8 mouse cellular contexts compared by ENCODE assay signal in genomic region chr9:14574760-14575399, GRCm38 (mm10).
A peak's percentile ranks its signal among the peaks of the same experiment; 100 is the strongest.
DNase-seq lines count a peak whose midpoint lies in the region; ATAC-seq lines count a peak whose summit lies in the region.

No protein-coding gene starts in this region.

- H3K4me3 ChIP-seq in heart, embryonic 14.5 days (ENCODE audit: control insufficient read depth in 1 of 2, insufficient read depth in 1 of 2, low read depth in 1 of 2, low read length in 2 of 2), result no peak overlapping the region
- H3K4me3 ChIP-seq in lung, embryonic 15.5 days, result no peak overlapping the region

- no peaks in the 10 kb centered on the region for H3K9me3 ChIP-seq in heart, embryonic 14.5 days (ENCODE audit: control insufficient read depth, low read length)
- H3K9me3 ChIP-seq in lung, embryonic 15.5 days, result no peaks in the 10 kb centered on the region

- peaks cover 42% of the 10 kb centered on the region for H3K36me3 ChIP-seq in heart, embryonic 14.5 days (ENCODE audit: control insufficient read depth, insufficient read depth, low read length)
- peaks cover 21% of the 10 kb centered on the region for H3K36me3 ChIP-seq in lung, embryonic 15.5 days

- ATAC-seq in heart, embryonic 14.5 days (ENCODE audit: insufficient number of reproducible peaks, insufficient read depth, low FRiP score, low read depth), result 0 out of 2 replicates have a peak, but pooled peaks have one; percentile 18
- peak; percentile 49; the same call in 1 of the 2 replicates for ATAC-seq in lung, embryonic 15.5 days (ENCODE audit: borderline replicate concordance, extremely low read depth, low FRiP score, low TSS enrichment)

- peak overlapping the region; percentile 12 to 28; a peak in 1 of 4 replicates for H3K27ac ChIP-seq in heart, embryonic 14.5 days (replicated peaks in 1 of 2; ENCODE audit: control insufficient read depth in 1 of 2, insufficient read depth in 1 of 2, low read depth in 2 of 2, low read length in 2 of 2)
- 0 out of 2 replicates have a peak overlapping the region, but pooled peaks have one; percentile 30 for H3K27ac ChIP-seq in lung, embryonic 15.5 days

- H3K27me3 ChIP-seq in heart, embryonic 14.5 days (ENCODE audit: control insufficient read depth, insufficient read depth, low read length), result no peaks in the 10 kb centered on the region
- H3K27me3 ChIP-seq in lung, embryonic 15.5 days, result no peaks in the 10 kb centered on the region

- peak; percentile 8 for DNase-seq in cerebellum, adult 11 months
- DNase-seq in cerebellum, postnatal 4 days (ENCODE audit: low spot score in 2 of 2), result no peak
- DNase-seq in MN1 (ENCODE audit: low spot score), result peak; percentile 7
- DNase-seq in right cerebral cortex, adult 18-20 months, result no peak
- DNase-seq in natural killer cell, adult 2 months (ENCODE audit: low spot score in 2 of 2), result no peak
- DNase-seq in left cerebral cortex, postnatal 25 days (ENCODE audit: low spot score in 2 of 2), result no peak

- no peak overlapping the region for H3K4me2 ChIP-seq in heart, embryonic 14.5 days (ENCODE audit: low read length)
- H3K4me2 ChIP-seq in lung, embryonic 15.5 days, result no peak overlapping the region

- H3K4me1 ChIP-seq in heart, embryonic 14.5 days (ENCODE audit: control insufficient read depth in 2 of 2, insufficient read depth in 2 of 2, low read length in 2 of 2), result peaks cover 10 to 28% of the 10 kb centered on the region in 2 experiments
- H3K4me1 ChIP-seq in lung, embryonic 15.5 days, result 0 out of 2 replicates have a peak, but pooled peaks cover 3% of the 10 kb centered on the region

- intact Hi-C loops in left cerebral cortex, postnatal 25 days (cut with DNase I), result no loop called here

- no peak overlapping the region for H3K9ac ChIP-seq in heart, embryonic 14.5 days (ENCODE audit: low read length)
- no peak overlapping the region for H3K9ac ChIP-seq in lung, embryonic 15.5 days

- WGBS in heart, embryonic 14.5 days, result 62% methylated on average over 12 of the region's 12 CpGs
- WGBS in lung, embryonic 15.5 days, result 57% methylated on average over 12 of the region's 12 CpGs

Comparison
In these comparisons a context has a peak if more than half of its experiments do, and no peak if none do; other contexts are left out.
1. DNase-seq: peak in cerebellum, adult 11 months (single experiment) and MN1 (single experiment); none in cerebellum, postnatal 4 days (0 of 2), right cerebral cortex, adult 18-20 months (single experiment), natural killer cell, adult 2 months (0 of 2) and left cerebral cortex, postnatal 25 days (0 of 2).